ENCODE assay signal across 7 mouse cellular contexts in genomic region chr1:161130726-161131664, GRCm38 (mm10). TPM values are rescaled to one million over a fixed set of nuclear protein-coding genes. Genes with fewer than 3 reads are reported as not detected.
DNase-seq lines count a peak whose midpoint lies in the region; ATAC-seq lines count a peak whose summit lies in the region.

Gene Klhl20, minus strand, starts transcription at chr1:161131511.

- peak within 1 kb of the TSS; percentile 82 for H3K27ac ChIP-seq in embryonic facial prominence, embryonic 12.5 days
- H3K27ac ChIP-seq in limb, embryonic 11.5 days (replicated peaks; ENCODE audit: low read depth, low read length), result peak within 1 kb of the TSS; percentile 62
- H3K27ac ChIP-seq in midbrain, embryonic 14.5 days (replicated peaks; ENCODE audit: low read depth, low read length), result peak within 1 kb of the TSS; percentile 78

- no peaks in the 10 kb centered on the region for H3K9me3 ChIP-seq in embryonic facial prominence, embryonic 12.5 days
- no peaks in the 10 kb centered on the region for H3K9me3 ChIP-seq in limb, embryonic 11.5 days (ENCODE audit: control insufficient read depth, low read length)
- no peaks in the 10 kb centered on the region for H3K9me3 ChIP-seq in midbrain, embryonic 14.5 days (ENCODE audit: control insufficient read depth, low read length)

- no peaks in the 10 kb centered on the region for H3K36me3 ChIP-seq in embryonic facial prominence, embryonic 12.5 days
- H3K36me3 ChIP-seq in limb, embryonic 11.5 days (ENCODE audit: control insufficient read depth, insufficient read depth, low read length), result no peaks in the 10 kb centered on the region
- H3K36me3 ChIP-seq in midbrain, embryonic 14.5 days (ENCODE audit: control insufficient read depth, insufficient read depth, low read length), result 0 out of 2 replicates have a peak, but pooled peaks cover 5% of the 10 kb centered on the region

- DNase-seq in adrenal gland, postnatal 25 days, result peak; percentile 90
- peak; percentile 98 for DNase-seq in heart, adult 11 months
- DNase-seq in kidney, adult 18-20 months, result peak; percentile 97
- peak; percentile 99 for DNase-seq in limb, embryonic 11.5 days (ENCODE audit: low spot score)
- DNase-seq in midbrain, embryonic 14.5 days, result peak; percentile 97
- peak; percentile 81 to 91 for DNase-seq in spleen, adult 18-20 months

- peak; percentile 90 for ATAC-seq in embryonic facial prominence, embryonic 12.5 days (ENCODE audit: insufficient number of reproducible peaks, insufficient read depth, low FRiP score, low TSS enrichment)
- ATAC-seq in limb, embryonic 11.5 days (ENCODE audit: insufficient number of reproducible peaks, low FRiP score, low TSS enrichment, low read depth), result peak; percentile 90
- ATAC-seq in midbrain, embryonic 14.5 days (ENCODE audit: low FRiP score, low TSS enrichment), result peak; percentile 95

- peak within 1 kb of the TSS; percentile 81 for H3K4me2 ChIP-seq in embryonic facial prominence, embryonic 12.5 days (replicated peaks)
- H3K4me2 ChIP-seq in limb, embryonic 11.5 days (ENCODE audit: low read depth, severe bottlenecking), result peak within 1 kb of the TSS; percentile 81
- H3K4me2 ChIP-seq in midbrain, embryonic 14.5 days (ENCODE audit: low read length), result peak within 1 kb of the TSS; percentile 85

- H3K27me3 ChIP-seq in embryonic facial prominence, embryonic 12.5 days, result no peaks in the 10 kb centered on the region
- no peaks in the 10 kb centered on the region for H3K27me3 ChIP-seq in limb, embryonic 11.5 days (ENCODE audit: control insufficient read depth, insufficient read depth, low read length)
- no peaks in the 10 kb centered on the region for H3K27me3 ChIP-seq in midbrain, embryonic 14.5 days (ENCODE audit: control insufficient read depth, insufficient read depth, low read length)

- H3K4me3 ChIP-seq in embryonic facial prominence, embryonic 12.5 days, result peak within 1 kb of the TSS; percentile 79
- peak within 1 kb of the TSS; percentile 88 for H3K4me3 ChIP-seq in limb, embryonic 11.5 days (ENCODE audit: low read depth, low read length)
- peak within 1 kb of the TSS; percentile 90 for H3K4me3 ChIP-seq in midbrain, embryonic 14.5 days (replicated peaks; ENCODE audit: low read depth, low read length)

- 2% methylated on average over 41 of the region's 41 CpGs for WGBS in embryonic facial prominence, embryonic 12.5 days
- 3% methylated on average over 41 of the region's 41 CpGs for WGBS in limb, embryonic 11.5 days
- 2% methylated on average over 41 of the region's 41 CpGs for WGBS in midbrain, embryonic 14.5 days

- H3K4me1 ChIP-seq in embryonic facial prominence, embryonic 12.5 days, result peaks cover 7% of the 10 kb centered on the region
- peaks cover 5% of the 10 kb centered on the region; the same call in 1 of the 2 replicates for H3K4me1 ChIP-seq in limb, embryonic 11.5 days (ENCODE audit: control insufficient read depth, insufficient read depth, low read length)
- peaks cover 10% of the 10 kb centered on the region; the same call in 1 of the 2 replicates for H3K4me1 ChIP-seq in midbrain, embryonic 14.5 days (ENCODE audit: control insufficient read depth, insufficient read depth, low read length)

- peak within 1 kb of the TSS; percentile 85 for H3K9ac ChIP-seq in embryonic facial prominence, embryonic 12.5 days
- H3K9ac ChIP-seq in limb, embryonic 11.5 days (ENCODE audit: low read length), result peak within 1 kb of the TSS; percentile 90
- peak within 1 kb of the TSS; percentile 89 for H3K9ac ChIP-seq in midbrain, embryonic 14.5 days (replicated peaks; ENCODE audit: low read length)

RNA-seq across cellular contexts. Expression of gene Klhl20, which starts in this region (rescaled TPM):
- total RNA-seq in adrenal gland, postnatal 25 days (2021), result 19.3 and 22.0 TPM in 2 replicates
- 18.8 and 22.0 TPM in 2 replicates for polyA plus RNA-seq in embryonic facial prominence, embryonic 12.5 days (2016; fragmentation: Nextera tagmentation; extraction: Ambion mirVana)
- polyA plus RNA-seq in limb, embryonic 11.5 days (2014; fragmentation: Nextera tagmentation; extraction: Ambion mirVana), result 18.1 and 21.1 TPM in 2 replicates
- 15.5 and 22.4 TPM in 2 replicates for polyA plus RNA-seq in midbrain, embryonic 14.5 days (2014; fragmentation: Nextera tagmentation; extraction: Ambion mirVana)

Comparison
In these comparisons a context has a peak if more than half of its experiments do, and no peak if none do; other contexts are left out.
1. Peak in every context shown above with its lines: DNase-seq, ATAC-seq, H3K4me3 ChIP-seq and H3K27ac ChIP-seq.